Mouse (Mus musculus) megakaryocyte, embryonic 14.5 days (primary cell): ENCODE measurements around the gene Dynll2.

Source experiments
- FLI1 ChIP-seq: IDR thresholded peaks from 2 replicates; pipeline ENCODE4 v1.6.1; 2012; ENCODE audit warnings: low read length, inconsistent platforms, mixed read lengths
- GATA1 ChIP-seq: IDR thresholded peaks from 3 replicates; pipeline ENCODE4 v1.6.1; 2012; ENCODE audit warnings: mixed read lengths, low read length, inconsistent platforms, borderline replicate concordance

GRCm38 (mm10) chr11:88009542-88010190 is 22.3 kb upstream of the Dynll2 start:
- TF ChIP-seq GATA1: no peak
- TF ChIP-seq FLI1: no peak
